Mouse (Mus musculus) E14TG2a.4 (cell line): Measurements from ENCODE around the gene Atad1.

Source experiments
- CTCF ChIP-seq: conservative IDR thresholded peaks from 2 replicates; pipeline ENCODE4 v1.5.1; 2014; ENCODE audit warnings: low read length
- NANOG ChIP-seq: IDR thresholded peaks from 2 replicates; pipeline ENCODE4 v1.6.1; 2014; ENCODE audit warnings: borderline replicate concordance, low read length, mixed read lengths
- POU5F1 ChIP-seq: IDR thresholded peaks from 2 replicates; pipeline ENCODE4 v1.6.1; 2014; ENCODE audit warnings: low read length, borderline replicate concordance

DNA sequence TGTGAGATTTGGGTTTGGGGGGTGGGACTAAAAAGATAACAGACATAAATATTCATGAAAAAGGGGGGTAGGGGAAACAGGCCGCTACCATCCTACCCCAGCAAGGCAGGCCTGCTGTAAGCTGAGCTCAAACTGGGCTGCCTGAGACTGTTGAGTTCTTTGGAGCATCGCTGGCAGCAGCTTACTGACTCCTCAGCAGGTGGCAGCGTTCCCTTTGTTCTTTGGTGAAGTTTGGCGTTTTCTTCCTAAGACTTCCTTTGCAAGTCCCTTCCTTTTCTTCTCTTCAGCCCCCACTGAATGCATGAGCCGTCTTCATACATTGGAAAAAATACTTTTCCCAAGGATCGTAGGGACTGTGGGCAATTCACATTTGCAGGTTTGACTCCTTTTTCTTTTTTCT, 9.8 kb upstream of the Atad1 start:
- TF ChIP-seq CTCF (no peak), POU5F1 (no peak), NANOG (no peak)
